Mouse (Mus musculus): ENCODE measurements around the gene Prkce. TPM values are rescaled to one million over a fixed set of nuclear protein-coding genes. Genes with fewer than 3 reads are reported as not detected.
A peak's percentile ranks its signal among the peaks of the same experiment; 100 is the strongest.

Prkce gene
- polyA plus RNA-seq, 1 experiment from 2014 or later = 48.0 TPM

GRCm38 (mm10) chr17:86486657-86487056 is 319.1 kb downstream of the Prkce start:
- H3K4me1 ChIP-seq = 0 out of 2 replicates have a peak, but pooled peaks cover 3% of the 10 kb centered on the region
- WGBS = 87% methylated on average over 5 of the region's 5 CpGs
- no peak overlapping the region for H3K4me2 ChIP-seq
- no peaks in the 10 kb centered on the region for H3K27me3 ChIP-seq (replicated peaks)
- no peak overlapping the region for H3K4me3 ChIP-seq (replicated peaks)
- H3K9me3 ChIP-seq (replicated peaks) = no peaks in the 10 kb centered on the region
- no peak overlapping the region for H3K9ac ChIP-seq (replicated peaks)
- no peak for ATAC-seq (ENCODE audit: low FRiP score)
- H3K27ac ChIP-seq (replicated peaks) = no peak overlapping the region
- no peaks in the 10 kb centered on the region; the same call in 1 of the 2 replicates for H3K36me3 ChIP-seq

GRCm38 (mm10) chr17:86487450-86487849 is 319.9 kb downstream of the Prkce start:
- Histone ChIP-seq H3K4me3 (replicated peaks) (no peak overlapping the region), H3K4me2 (no peak overlapping the region), H3K36me3 (peaks cover 3% of the 10 kb centered on the region), H3K27me3 (replicated peaks) (no peaks in the 10 kb centered on the region), H3K9me3 (replicated peaks) (no peaks in the 10 kb centered on the region), H3K27ac (replicated peaks) (no peak overlapping the region), H3K9ac (replicated peaks) (no peak overlapping the region), H3K4me1 (0 out of 2 replicates have a peak, but pooled peaks cover 3% of the 10 kb centered on the region)
- no peak for ATAC-seq (ENCODE audit: low FRiP score)
- WGBS = 82% methylated on average over 3 of the region's 3 CpGs

GRCm38 (mm10) chr17:86489827-86490226 is 322.2 kb downstream of the Prkce start:
- 89% methylated on average over 10 of the region's 10 CpGs for WGBS

DNA sequence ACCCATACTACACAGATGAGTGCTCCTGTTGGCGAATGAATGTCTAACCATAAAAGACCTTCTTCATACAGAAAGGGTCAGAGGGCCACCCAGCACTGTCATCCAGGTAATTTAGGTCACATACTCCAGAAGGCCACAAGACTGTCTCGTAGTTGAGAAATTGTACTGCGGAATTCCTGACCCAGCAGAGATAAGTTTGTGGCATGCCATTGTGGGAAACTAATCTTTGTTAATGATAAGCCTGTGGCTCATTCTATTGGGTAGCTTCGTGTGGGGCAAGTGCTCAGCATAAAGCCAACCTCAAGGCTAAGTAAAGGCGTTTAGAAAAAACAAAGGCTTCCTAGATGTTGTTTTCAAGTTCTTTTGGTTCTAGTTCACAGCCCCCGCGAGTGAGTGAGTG is 324.8 kb downstream of the Prkce start:
- Histone ChIP-seq H3K36me3 (peaks cover 8% of the 10 kb centered on the region), H3K4me1 (no peaks in the 10 kb centered on the region), H3K27me3 (replicated peaks) (no peaks in the 10 kb centered on the region), H3K4me3 (replicated peaks) (no peak overlapping the region), H3K4me2 (no peak overlapping the region), H3K27ac (replicated peaks) (no peak overlapping the region), H3K9ac (replicated peaks) (no peak overlapping the region), H3K9me3 (replicated peaks) (no peaks in the 10 kb centered on the region)
- WGBS = 92% methylated on average over 7 of the region's 7 CpGs
- ATAC-seq (ENCODE audit: low FRiP score) = no peak

More at GRCm38 (mm10) chr17:86489827-86490226, 322.2 kb downstream of the Prkce start:
- no peaks in the 10 kb centered on the region for H3K9me3 ChIP-seq (replicated peaks)
- H3K27me3 ChIP-seq (replicated peaks) = no peaks in the 10 kb centered on the region
- no peak overlapping the region for H3K9ac ChIP-seq (replicated peaks)
- H3K27ac ChIP-seq (replicated peaks) = no peak overlapping the region
- H3K4me2 ChIP-seq = no peak overlapping the region
- H3K4me1 ChIP-seq = no peaks in the 10 kb centered on the region
- peaks cover 8% of the 10 kb centered on the region for H3K36me3 ChIP-seq
- no peak for ATAC-seq (ENCODE audit: low FRiP score)
- no peak overlapping the region for H3K4me3 ChIP-seq (replicated peaks)

DNA sequence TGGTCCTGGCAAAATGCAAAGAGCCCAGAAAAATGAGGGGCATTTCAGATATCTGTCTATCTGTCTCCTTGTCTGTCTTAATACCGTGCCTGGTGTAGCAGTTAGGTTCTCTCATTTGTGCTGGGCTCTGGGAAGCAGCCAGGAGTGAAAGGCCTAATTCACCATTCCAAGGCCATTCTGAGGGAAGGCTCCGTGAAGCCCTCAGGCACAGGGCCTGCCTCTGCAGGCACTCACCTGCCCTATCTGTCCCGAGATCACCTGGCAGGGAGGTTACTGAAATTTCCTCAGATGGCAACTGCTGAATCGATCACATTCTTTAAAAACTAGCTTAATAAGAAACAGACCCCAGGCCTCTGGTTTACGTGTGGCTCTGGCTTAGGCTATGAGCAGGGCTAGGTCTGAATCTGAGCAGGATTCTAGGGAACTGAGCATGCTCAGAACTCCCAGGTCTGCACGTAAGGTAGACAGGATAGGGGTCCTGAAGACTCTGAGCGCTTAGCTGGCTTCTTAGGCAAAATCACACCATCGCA is 326.4 kb downstream of the Prkce start:
- Histone ChIP-seq H3K4me1 (peaks cover 3% of the 10 kb centered on the region; the same call in 1 of the 2 replicates), H3K4me3 (replicated peaks) (no peak overlapping the region), H3K9ac (replicated peaks) (no peak overlapping the region), H3K27ac (replicated peaks) (no peak overlapping the region), H3K36me3 (peaks cover 17% of the 10 kb centered on the region), H3K4me2 (no peak overlapping the region), H3K9me3 (replicated peaks) (no peaks in the 10 kb centered on the region), H3K27me3 (replicated peaks) (no peaks in the 10 kb centered on the region)
- WGBS = 87% methylated on average over 8 of the region's 8 CpGs
- ATAC-seq (ENCODE audit: low FRiP score) = no peak

- H3K27me3 ChIP-seq (replicated peaks) = no peaks in the 10 kb centered on the region
- H3K4me2 ChIP-seq = no peak overlapping the region
- no peaks in the 10 kb centered on the region for H3K9me3 ChIP-seq (replicated peaks)
- H3K4me3 ChIP-seq (replicated peaks) = no peak overlapping the region
- ATAC-seq (ENCODE audit: low FRiP score) = no peak
- peaks cover 17% of the 10 kb centered on the region for H3K36me3 ChIP-seq
- H3K9ac ChIP-seq (replicated peaks) = no peak overlapping the region
- H3K27ac ChIP-seq (replicated peaks) = no peak overlapping the region
- 86% methylated on average over 6 of the region's 6 CpGs for WGBS
- peaks cover 8% of the 10 kb centered on the region for H3K4me1 ChIP-seq
Observed at GRCm38 (mm10) chr17:86494494-86494893, 326.9 kb downstream of the Prkce start.

GRCm38 (mm10) chr17:86494895-86495294 is 327.3 kb downstream of the Prkce start:
- no peak for ATAC-seq (ENCODE audit: low FRiP score)
- Histone ChIP-seq H3K27me3 (replicated peaks) (no peaks in the 10 kb centered on the region), H3K9me3 (replicated peaks) (no peaks in the 10 kb centered on the region), H3K27ac (replicated peaks) (no peak overlapping the region), H3K4me1 (peaks cover 11% of the 10 kb centered on the region), H3K9ac (replicated peaks) (no peak overlapping the region), H3K4me2 (no peak overlapping the region), H3K4me3 (replicated peaks) (no peak overlapping the region), H3K36me3 (peaks cover 17% of the 10 kb centered on the region)
- WGBS = 71% methylated on average over 6 of the region's 6 CpGs

DNA sequence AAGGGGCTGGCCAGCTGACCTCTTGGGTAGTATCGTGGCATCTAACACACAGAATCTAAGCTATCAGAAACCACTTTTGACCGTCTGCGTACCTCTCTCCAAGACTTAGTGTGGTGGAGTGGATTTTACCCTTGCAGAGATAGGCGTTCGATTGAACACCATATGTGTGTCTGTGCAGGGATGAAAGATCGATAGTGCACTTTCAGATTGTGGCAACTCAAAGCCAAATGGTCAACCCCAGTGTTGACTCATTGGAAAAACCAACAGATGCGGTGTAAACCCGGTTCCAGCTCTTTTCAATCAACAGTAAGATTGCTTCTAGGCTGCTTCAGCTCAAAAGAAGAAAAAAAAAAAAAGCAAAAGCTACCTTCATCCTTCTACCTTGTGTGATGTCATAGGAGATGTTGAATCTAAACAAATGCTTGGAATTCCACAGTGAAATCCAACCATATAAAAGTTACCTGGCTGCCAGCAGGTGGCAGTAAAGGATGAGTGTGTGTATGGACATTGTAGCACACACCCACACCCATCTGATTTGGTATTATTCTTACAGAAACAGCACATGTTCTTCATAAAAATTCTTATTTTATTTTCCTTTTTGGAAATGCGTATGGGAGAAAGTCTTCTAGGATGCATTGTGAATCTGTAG is 328.7 kb downstream of the Prkce start:
- Histone ChIP-seq H3K36me3 (peaks cover 17% of the 10 kb centered on the region), H3K4me1 (peaks cover 11% of the 10 kb centered on the region), H3K27me3 (replicated peaks) (no peaks in the 10 kb centered on the region), H3K4me3 (replicated peaks) (no peak overlapping the region), H3K27ac (replicated peaks) (no peak overlapping the region), H3K9ac (replicated peaks) (no peak overlapping the region), H3K4me2 (no peak overlapping the region), H3K9me3 (replicated peaks) (no peaks in the 10 kb centered on the region)
- 92% methylated on average over 9 of the region's 9 CpGs for WGBS
- ATAC-seq (ENCODE audit: low FRiP score) = no peak

- no peak for ATAC-seq (ENCODE audit: low FRiP score)
- no peak overlapping the region for H3K9ac ChIP-seq (replicated peaks)
- no peak overlapping the region for H3K4me2 ChIP-seq
- H3K4me1 ChIP-seq = peaks cover 11% of the 10 kb centered on the region
- no peak overlapping the region for H3K27ac ChIP-seq (replicated peaks)
- no peaks in the 10 kb centered on the region for H3K9me3 ChIP-seq (replicated peaks)
- no peaks in the 10 kb centered on the region for H3K27me3 ChIP-seq (replicated peaks)
- no peak overlapping the region for H3K4me3 ChIP-seq (replicated peaks)
- H3K36me3 ChIP-seq = peaks cover 15% of the 10 kb centered on the region
- WGBS = 94% methylated on average over 4 of the region's 4 CpGs
Observed at GRCm38 (mm10) chr17:86497302-86497701, 329.7 kb downstream of the Prkce start.

GRCm38 (mm10) chr17:86499359-86500045 is 331.9 kb downstream of the Prkce start:
- no peak overlapping the region for H3K9ac ChIP-seq (replicated peaks)
- H3K27me3 ChIP-seq (replicated peaks) = no peaks in the 10 kb centered on the region
- H3K27ac ChIP-seq (replicated peaks) = peak overlapping the region; percentile 24
- peaks cover 12% of the 10 kb centered on the region; the same call in 1 of the 2 replicates for H3K36me3 ChIP-seq
- H3K4me3 ChIP-seq (replicated peaks) = no peak overlapping the region
- H3K4me2 ChIP-seq = no peak overlapping the region
- no peak for ATAC-seq (ENCODE audit: low FRiP score)
- H3K4me1 ChIP-seq = peaks cover 11% of the 10 kb centered on the region
- no peaks in the 10 kb centered on the region for H3K9me3 ChIP-seq (replicated peaks)
- WGBS = 59% methylated on average over 15 of the region's 15 CpGs

DNA sequence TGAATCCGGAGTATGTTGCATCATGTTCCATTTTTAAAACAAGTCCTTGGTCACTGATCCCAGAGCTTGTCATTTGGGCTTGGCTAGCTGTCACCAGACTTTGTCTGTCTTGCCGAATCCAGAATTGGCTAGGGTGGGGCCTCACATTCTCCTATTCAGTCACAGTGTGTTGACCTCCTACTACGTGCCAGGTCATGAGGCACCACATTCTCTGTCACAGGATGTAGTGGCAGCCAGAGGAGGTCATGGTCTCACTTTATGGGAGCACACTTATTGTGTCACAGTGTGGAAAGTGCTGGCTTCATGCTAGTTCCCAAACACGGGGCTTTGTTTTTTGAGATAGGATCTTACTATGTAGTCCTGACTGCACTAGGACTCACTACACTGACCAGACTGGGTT is 333.8 kb downstream of the Prkce start:
- Histone ChIP-seq H3K27ac (replicated peaks) (no peak overlapping the region), H3K4me3 (replicated peaks) (no peak overlapping the region), H3K4me2 (no peak overlapping the region), H3K4me1 (peaks cover 11% of the 10 kb centered on the region), H3K36me3 (peaks cover 12% of the 10 kb centered on the region; the same call in 1 of the 2 replicates), H3K9me3 (replicated peaks) (no peaks in the 10 kb centered on the region), H3K27me3 (replicated peaks) (no peaks in the 10 kb centered on the region), H3K9ac (replicated peaks) (no peak overlapping the region)
- 93% methylated on average over 4 of the region's 4 CpGs for WGBS
- ATAC-seq (ENCODE audit: low FRiP score) = no peak
